Mouse (Mus musculus) forebrain, postnatal 0 days (tissue): ENCODE measurements around the gene Wnt6. TPM values are rescaled to one million over a fixed set of nuclear protein-coding genes. Genes with fewer than 3 reads are reported as not detected.

Experiments
- ATAC-seq: fragments of 200-750 bp; cut with Nextera tagmentation; 2 replicates; pipeline ENCODE4 v1.8.0; 2017; ENCODE audit warnings: mild to moderate bottlenecking, moderate library complexity
- DNase-seq: peaks from one replicate; pipeline ENCODE4 v3.0.0-alpha.2; 2015
- H3K27ac ChIP-seq: fragments of 300-500 bp; sonication (generic); 2 replicates; pipeline ENCODE4 v1.5.1; 2014; ENCODE audit warnings: low read depth, mild to moderate bottlenecking, antibody characterized with exemption, low read length, moderate library complexity, mixed read lengths
- H3K27me3 ChIP-seq: fragments of 300-500 bp; sonication (generic); 2 replicates; pipeline ENCODE4 v1.6.1; 2014; ENCODE audit warnings: mild to moderate bottlenecking, low read length, mixed read lengths; ENCODE audit not compliant: insufficient read depth
- H3K36me3 ChIP-seq: fragments of 300-500 bp; sonication (generic); 2 replicates; pipeline ENCODE4 v1.6.1; 2014; ENCODE audit warnings: mild to moderate bottlenecking, moderate library complexity; ENCODE audit not compliant: insufficient read depth
- H3K4me1 ChIP-seq: fragments of 300-500 bp; sonication (generic); 2 replicates; pipeline ENCODE4 v1.6.1; 2014; ENCODE audit warnings: antibody characterized with exemption; ENCODE audit not compliant: insufficient read depth
- H3K4me2 ChIP-seq: fragments of 300-500 bp; sonication (generic); 2 replicates; pipeline ENCODE4 v1.6.1; 2014; ENCODE audit warnings: low read depth, mild to moderate bottlenecking, moderate library complexity
- H3K4me3 ChIP-seq: fragments of 300-500 bp; sonication (generic); 2 replicates; pipeline ENCODE4 v1.5.1; 2014; ENCODE audit warnings: low read depth, low read length, mixed read lengths
- H3K9ac ChIP-seq: fragments of 300-500 bp; sonication (generic); 2 replicates; pipeline ENCODE4 v1.6.1; 2014; ENCODE audit warnings: mild to moderate bottlenecking
- H3K9me3 ChIP-seq: fragments of 300-500 bp; sonication (generic); 2 replicates; pipeline ENCODE4 v1.6.1; 2016; ENCODE audit warnings: low read length
- CTCF ChIP-seq: sonication (generic); IDR thresholded peaks from 2 replicates; pipeline ENCODE4 v1.5.1; 2016; ENCODE audit warnings: antibody characterized with exemption, control low read depth, low read depth
- WGBS: fragments of 180-500 bp; shearing (Covaris S2); extraction: QIAGEN DNeasy Blood & Tissue Kit; methylation state at CpG from one replicate; pipeline ENCODE4 v1.1.7; 2014; 5-methylcytosine and 5-hydroxymethylcytosine counted together
- polyA plus RNA-seq: library from polyadenylated mRNA; unstranded; fragments of >200 nt; fragmentation: Nextera tagmentation; extraction: Ambion mirVana; gene quantifications from 2 replicates; pipeline ENCODE4 v1.2.1, GENCODE M21; 2015
- total RNA-seq: library from RNA; depleted of rRNA; stranded (reverse); fragments of >200 nt; gene quantifications from 2 replicates; pipeline ENCODE4 v1.2.3, GENCODE M21; 2014

The Wnt6 gene
- total and polyA plus RNA-seq, 2 experiments from 2014 or later, result 3.8 to 7.2 TPM

DNA sequence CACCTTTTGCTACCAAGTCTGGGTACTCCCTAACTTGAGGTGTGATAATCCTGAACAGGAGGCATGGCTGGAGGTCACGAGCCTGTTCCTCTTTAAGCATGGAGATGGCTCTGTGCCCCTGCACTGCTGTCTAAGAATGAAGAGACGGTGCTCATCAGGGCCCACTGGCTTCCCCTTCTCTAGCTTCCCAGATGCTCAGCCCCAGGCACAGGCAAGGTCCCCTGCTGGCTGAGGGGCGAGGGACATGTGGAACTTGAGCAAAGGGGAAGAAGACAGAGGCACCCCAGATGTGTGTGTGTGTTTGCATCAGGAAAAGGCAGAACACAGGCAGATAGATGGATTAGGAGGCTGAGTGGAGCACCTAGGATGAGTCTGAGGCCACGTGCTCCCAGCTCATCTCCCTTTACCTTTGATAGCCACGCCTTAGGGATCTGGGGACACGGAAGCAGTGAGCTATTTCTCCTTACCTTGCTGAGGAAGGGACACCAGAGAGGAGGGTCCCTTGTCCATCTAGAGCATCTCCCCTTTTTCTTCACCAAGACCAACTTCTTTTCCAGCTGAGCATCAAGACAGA lies 17.0 kb downstream of the Wnt6 start:
- Histone ChIP-seq H3K27ac (no peak overlapping the region), H3K4me2 (no peak overlapping the region), H3K9ac (no peak overlapping the region), H3K27me3 (peaks cover 79% of the 10 kb centered on the region), H3K4me3 (no peak overlapping the region), H3K36me3 (no peaks in the 10 kb centered on the region), H3K9me3 (no peaks in the 10 kb centered on the region), H3K4me1 (no peaks in the 10 kb centered on the region)
- DNase-seq (no peak), ATAC-seq (no peak)
- TF ChIP-seq CTCF, result no peak
- 21% methylated on average over 6 of the region's 6 CpGs for WGBS

DNA sequence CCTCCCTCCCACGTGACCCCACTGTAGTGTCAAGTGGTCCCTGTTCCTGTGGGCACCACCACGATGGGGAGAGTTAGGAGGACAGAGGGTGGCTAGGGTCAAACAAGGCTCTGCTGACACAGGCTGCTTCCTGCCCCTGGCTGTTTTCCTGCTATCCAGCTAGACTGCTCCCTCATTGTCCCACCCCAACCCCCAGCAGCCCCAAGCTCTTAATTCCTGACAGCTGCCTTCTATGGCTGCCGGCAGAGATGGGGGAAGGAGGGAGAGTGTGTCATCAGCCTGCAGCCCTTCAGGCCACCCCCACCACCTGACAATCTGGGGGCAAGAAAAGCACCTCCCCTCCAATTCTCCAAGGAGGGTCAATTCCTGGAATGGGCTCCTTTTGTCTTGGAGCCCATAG lies 18.4 kb downstream of the Wnt6 start:
- no peaks in the 10 kb centered on the region for H3K4me1 ChIP-seq
- DNase-seq (no peak), ATAC-seq (no peak)
- 11% methylated on average over 3 of the region's 3 CpGs for WGBS
- no peak overlapping the region for H3K4me2 ChIP-seq
- H3K4me3 ChIP-seq, result no peak overlapping the region
- H3K9me3 ChIP-seq, result no peaks in the 10 kb centered on the region
- H3K9ac ChIP-seq, result no peak overlapping the region
- H3K27ac ChIP-seq, result no peak overlapping the region
- H3K36me3 ChIP-seq, result no peaks in the 10 kb centered on the region
- peaks cover 77% of the 10 kb centered on the region for H3K27me3 ChIP-seq
- TF ChIP-seq CTCF, result no peak

DNA sequence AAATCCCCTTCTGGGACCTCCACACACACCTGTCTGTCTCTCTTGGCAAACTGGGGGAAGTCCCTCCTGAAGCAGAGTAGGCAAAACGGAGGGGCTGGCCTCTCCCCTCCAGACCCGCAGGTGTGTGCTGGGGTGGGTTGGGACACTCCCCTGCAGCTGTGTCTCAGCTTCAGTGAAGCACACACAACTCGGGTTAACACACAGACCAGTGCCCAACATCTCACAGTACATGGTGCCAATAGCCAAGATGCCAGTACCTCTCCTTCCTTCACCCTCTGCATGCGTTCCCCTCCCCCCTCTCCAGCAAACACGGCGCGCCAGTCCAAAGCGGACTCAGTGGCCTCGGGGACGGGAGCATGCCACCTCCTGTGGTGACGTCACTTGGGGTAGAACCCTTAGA lies 19.6 kb downstream of the Wnt6 start, which contains the start of gene Wnt10a:
Gene Wnt10a (plus strand): TSS at position 268 of the 400 bp plus-strand sequence.
- Histone ChIP-seq H3K9ac (0 out of 2 replicates have a peak within 1 kb of the TSS, but pooled peaks have one; percentile 14), H3K9me3 (no peaks in the 10 kb centered on the region), H3K27ac (no peak within 1 kb of the TSS), H3K4me3 (peak within 1 kb of the TSS; percentile 25), H3K36me3 (no peaks in the 10 kb centered on the region), H3K27me3 (peaks cover 75% of the 10 kb centered on the region), H3K4me2 (peak within 1 kb of the TSS; percentile 52), H3K4me1 (no peaks in the 10 kb centered on the region)
- DNase-seq, result no peak
- WGBS, result 3% methylated on average over 11 of the region's 11 CpGs
- no peak for TF ChIP-seq CTCF
- ATAC-seq, result peak; percentile 10; the same call in 1 of the 2 replicates

DNA sequence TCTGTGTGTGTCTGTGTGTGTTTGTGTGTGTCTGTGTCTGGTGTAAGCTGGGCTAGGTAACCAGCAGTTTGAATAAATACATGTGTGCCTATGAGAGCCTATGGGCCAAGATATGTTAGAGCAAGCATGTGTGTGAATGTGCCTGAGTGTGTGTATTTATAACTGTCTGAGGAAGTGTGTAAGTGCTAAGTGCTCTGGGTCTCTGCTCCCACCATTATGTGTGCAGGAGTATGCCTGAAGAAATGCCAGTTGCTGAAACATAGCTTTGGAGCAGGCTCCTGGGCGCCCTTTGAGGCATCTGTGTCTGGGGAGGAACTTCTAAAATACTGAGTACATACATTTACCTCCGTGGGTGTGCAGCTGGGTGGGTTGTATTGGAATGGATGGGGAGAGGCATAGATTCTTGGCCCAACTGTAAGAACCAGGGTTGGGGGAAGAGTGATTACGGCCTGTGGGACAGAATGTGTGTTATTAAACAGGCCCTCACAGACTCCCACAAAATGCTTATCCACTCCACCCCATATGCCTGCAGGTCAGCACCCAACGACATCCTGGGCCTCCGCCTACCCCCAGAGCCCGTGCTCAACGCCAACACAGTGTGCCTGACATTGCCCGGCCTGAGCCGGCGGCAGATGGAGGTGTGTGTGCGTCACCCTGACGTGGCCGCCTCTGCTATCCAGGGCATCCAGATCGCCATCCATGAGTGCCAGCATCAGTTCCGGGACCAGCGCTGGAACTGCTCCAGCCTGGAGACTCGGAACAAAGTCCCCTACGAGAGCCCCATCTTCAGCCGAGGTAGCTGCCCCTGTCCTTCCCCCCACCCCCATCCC lies 21.4 kb downstream of the Wnt6 start:
- DNase-seq (no peak), ATAC-seq (no peak)
- no peaks in the 10 kb centered on the region; the same call in 1 of the 2 replicates for H3K4me1 ChIP-seq
- no peak overlapping the region for H3K27ac ChIP-seq
- no peak overlapping the region for H3K4me3 ChIP-seq
- peaks cover 66% of the 10 kb centered on the region for H3K27me3 ChIP-seq
- no peak for TF ChIP-seq CTCF
- H3K9me3 ChIP-seq, result no peaks in the 10 kb centered on the region
- 18% methylated on average over 19 of the region's 19 CpGs for WGBS
- no peaks in the 10 kb centered on the region for H3K36me3 ChIP-seq
- no peak overlapping the region for H3K9ac ChIP-seq
- no peak overlapping the region for H3K4me2 ChIP-seq

DNA sequence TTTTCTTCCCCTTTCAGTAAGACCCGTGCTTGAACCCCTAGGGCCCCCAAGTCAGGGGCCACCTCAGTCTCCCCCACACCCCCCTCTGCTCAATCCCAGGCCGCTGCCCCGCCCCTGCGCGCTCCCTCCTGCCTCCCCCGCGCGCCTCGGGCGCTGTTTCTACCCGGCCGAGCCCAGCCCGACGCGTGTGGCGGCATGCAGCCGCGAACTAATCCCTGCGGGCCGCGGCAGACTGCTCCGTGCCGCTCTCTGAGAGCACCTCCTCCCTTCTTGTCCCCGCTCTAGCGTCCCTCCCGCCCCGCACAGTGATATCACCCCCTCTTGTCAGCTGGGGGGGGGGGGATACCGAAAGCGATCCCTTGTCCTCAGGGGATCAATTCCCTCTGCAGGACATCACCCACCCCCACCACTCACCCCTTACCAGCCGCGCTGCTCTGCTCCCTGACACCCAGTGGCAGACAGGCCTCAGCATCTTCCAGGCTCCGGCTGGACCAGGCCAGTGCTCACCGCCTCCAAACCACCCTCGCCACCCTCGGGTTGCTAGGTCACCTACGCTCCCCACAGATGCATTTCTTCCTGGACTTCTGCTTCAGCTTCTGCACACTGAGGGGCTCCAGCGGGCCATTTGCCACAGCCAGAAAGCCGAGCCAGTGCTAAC lies 22.9 kb downstream of the Wnt6 start:
- Histone ChIP-seq H3K4me3 (peak overlapping the region; percentile 19; the same call in 1 of the 2 replicates), H3K9me3 (no peaks in the 10 kb centered on the region), H3K9ac (no peak overlapping the region), H3K4me2 (peak overlapping the region; percentile 41), H3K27me3 (peaks cover 58% of the 10 kb centered on the region), H3K4me1 (no peaks in the 10 kb centered on the region; the same call in 1 of the 2 replicates), H3K27ac (no peak overlapping the region), H3K36me3 (no peaks in the 10 kb centered on the region)
- 2% methylated on average over 33 of the region's 38 CpGs for WGBS
- ATAC-seq (peak; percentile 50), DNase-seq (no peak)
- TF ChIP-seq CTCF, result no peak

DNA sequence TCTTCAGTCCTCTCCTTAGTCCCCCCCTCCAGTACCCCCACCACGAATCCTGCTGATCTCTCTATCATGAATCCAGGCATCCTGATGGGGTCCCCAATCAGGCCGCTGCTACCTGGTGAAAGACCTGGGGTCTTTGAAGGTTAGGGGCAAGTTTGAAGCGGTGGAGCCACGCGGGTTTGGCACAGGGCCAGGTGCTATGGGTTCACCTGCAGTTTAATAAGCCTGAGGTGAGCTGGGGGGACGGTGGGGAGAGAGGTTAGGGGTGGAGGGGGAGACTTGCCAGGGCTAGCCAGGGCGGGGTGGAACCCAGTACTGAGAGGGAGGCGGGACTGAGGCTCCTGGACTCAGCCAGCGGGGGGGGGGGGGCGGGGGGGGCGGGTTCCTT lies 23.4 kb downstream of the Wnt6 start:
- Histone ChIP-seq H3K36me3 (no peaks in the 10 kb centered on the region), H3K4me3 (no peak overlapping the region), H3K4me2 (no peak overlapping the region; the same call in 1 of the 2 replicates), H3K9me3 (no peaks in the 10 kb centered on the region), H3K27me3 (peaks cover 58% of the 10 kb centered on the region), H3K9ac (no peak overlapping the region), H3K27ac (no peak overlapping the region), H3K4me1 (no peaks in the 10 kb centered on the region; the same call in 1 of the 2 replicates)
- TF ChIP-seq CTCF, result no peak
- 4% methylated on average over 6 of the region's 11 CpGs for WGBS
- DNase-seq (no peak), ATAC-seq (no peak)
